Mouse (Mus musculus) liver, postnatal 0 days (tissue): ENCODE measurements around the gene Snrpd2. TPM values are rescaled to one million over a fixed set of nuclear protein-coding genes. Genes with fewer than 3 reads are reported as not detected.

ENCODE experiments used
- ATAC-seq: fragments of 200-750 bp; cut with Nextera tagmentation; 2 replicates; pipeline ENCODE4 v1.8.0; 2017; ENCODE audit warnings: mild to moderate bottlenecking, moderate library complexity
- DNase-seq: peaks from one replicate; pipeline ENCODE4 v3.0.0-alpha.2; 2016
- H3K27ac ChIP-seq: fragments of 300-500 bp; sonication (generic); 2 replicates; pipeline ENCODE4 v1.5.1; 2014; ENCODE audit warnings: antibody characterized with exemption, moderate library complexity, mild to moderate bottlenecking, low read depth
- H3K27me3 ChIP-seq: fragments of 300-500 bp; sonication (generic); 2 replicates; pipeline ENCODE4 v1.6.1; 2014; ENCODE audit warnings: low read length, control low read depth, mixed read lengths; ENCODE audit not compliant: insufficient read depth
- H3K36me3 ChIP-seq: fragments of 300-500 bp; sonication (generic); replicated peaks from 2 replicates; pipeline ENCODE4 v1.6.1; 2014; ENCODE audit warnings: mild to moderate bottlenecking, control low read depth, low read length, moderate library complexity, mixed read lengths; ENCODE audit not compliant: insufficient read depth
- H3K4me1 ChIP-seq: fragments of 300-500 bp; sonication (generic); 2 replicates; pipeline ENCODE4 v1.6.1; 2014; ENCODE audit warnings: antibody characterized with exemption, mild to moderate bottlenecking, control low read depth; ENCODE audit not compliant: insufficient read depth
- H3K4me2 ChIP-seq: fragments of 300-500 bp; sonication (generic); 2 replicates; pipeline ENCODE4 v1.6.1; 2014; ENCODE audit warnings: low read depth, mild to moderate bottlenecking, low read length, moderate library complexity, mixed read lengths
- H3K4me3 ChIP-seq: fragments of 300-500 bp; sonication (generic); 2 replicates; pipeline ENCODE4 v1.5.1; 2014; ENCODE audit warnings: low read depth, low read length
- H3K9ac ChIP-seq: fragments of 300-500 bp; sonication (generic); replicated peaks from 2 replicates; pipeline ENCODE4 v1.6.1; 2014; ENCODE audit warnings: mild to moderate bottlenecking, moderate library complexity
- H3K9me3 ChIP-seq: fragments of 300-500 bp; sonication (generic); 2 replicates; pipeline ENCODE4 v1.6.1; 2016; ENCODE audit warnings: mild to moderate bottlenecking, control low read depth, low read length, mixed read lengths
- CTCF ChIP-seq: sonication (generic); IDR thresholded peaks from 2 replicates; pipeline ENCODE4 v1.5.1; 2016; ENCODE audit warnings: antibody characterized with exemption, low read depth
- EP300 ChIP-seq: IDR thresholded peaks from 2 replicates; pipeline ENCODE4 v1.6.1; 2016; ENCODE audit warnings: antibody characterized with exemption, low read depth, mild to moderate bottlenecking
- WGBS: fragments of 180-500 bp; shearing (Covaris S2); extraction: QIAGEN DNeasy Blood & Tissue Kit; methylation state at CpG from one replicate; pipeline ENCODE4 v1.1.7; 2014; ENCODE audit not compliant: insufficient replicate concordance; 5-methylcytosine and 5-hydroxymethylcytosine counted together
- polyA plus RNA-seq: library from polyadenylated mRNA; unstranded; fragments of >200 nt; fragmentation: Nextera tagmentation; extraction: Ambion mirVana; gene quantifications from 2 replicates; pipeline ENCODE4 v1.2.1, GENCODE M21; 2015

Snrpd2 gene
- polyA plus RNA-seq, 1 experiment from 2014 or later, result 41.0 TPM

DNA sequence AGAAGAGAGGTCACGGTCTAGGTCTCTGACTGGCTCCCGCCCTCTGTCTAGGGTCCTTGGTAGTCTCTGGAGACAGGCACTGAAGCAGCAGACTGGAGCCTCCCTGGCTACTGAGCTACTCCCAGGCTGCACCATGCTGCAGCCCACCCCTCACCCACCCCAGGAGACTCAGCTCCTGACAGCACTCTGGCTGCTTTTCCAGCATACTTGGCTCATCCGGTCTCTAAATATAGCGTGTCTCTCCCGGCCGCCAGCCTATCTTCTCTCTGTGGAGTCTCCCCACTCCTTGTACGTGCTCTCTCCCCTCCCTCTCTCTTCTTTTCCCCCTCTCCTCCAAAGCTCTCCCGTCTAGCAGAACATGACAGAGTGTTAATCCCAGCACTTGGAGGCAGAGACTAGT is 20.6 kb downstream of the Snrpd2 start:
- H3K27ac ChIP-seq, result no peak overlapping the region
- no peak overlapping the region for H3K9ac ChIP-seq
- H3K4me3 ChIP-seq, result no peak overlapping the region
- DNase-seq (no peak), ATAC-seq (no peak)
- peaks cover 10% of the 10 kb centered on the region for H3K4me1 ChIP-seq
- TF ChIP-seq CTCF (no peak), EP300 (no peak)
- H3K36me3 ChIP-seq, result no peaks in the 10 kb centered on the region
- WGBS, result 44% methylated on average over 8 of the region's 8 CpGs
- peaks cover 3% of the 10 kb centered on the region; the same call in 1 of the 2 replicates for H3K9me3 ChIP-seq
- H3K27me3 ChIP-seq, result peaks cover 3% of the 10 kb centered on the region; the same call in 1 of the 2 replicates
- no peak overlapping the region for H3K4me2 ChIP-seq

DNA sequence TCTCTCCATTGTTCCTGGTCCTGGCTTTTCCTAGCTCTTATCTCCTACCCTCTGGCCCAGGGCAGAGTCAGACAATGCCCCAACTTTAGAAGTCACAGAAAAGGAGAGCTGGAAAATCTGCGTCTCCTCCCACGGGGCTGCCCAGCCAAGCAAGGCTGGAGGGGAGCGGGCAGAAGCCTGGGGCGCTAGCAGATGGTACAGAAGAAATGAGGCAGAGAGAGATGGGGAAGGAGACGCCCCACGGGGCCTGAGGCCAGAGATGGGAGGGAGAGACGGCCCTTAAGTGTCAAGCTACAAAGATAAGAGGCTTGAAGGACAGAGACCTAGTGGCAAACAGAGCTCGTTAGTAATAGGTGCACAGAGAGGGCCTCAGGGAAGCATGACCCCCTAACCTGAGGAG is 22.3 kb downstream of the Snrpd2 start:
- no peak overlapping the region for H3K27ac ChIP-seq
- peaks cover 3% of the 10 kb centered on the region; the same call in 1 of the 2 replicates for H3K4me1 ChIP-seq
- DNase-seq (no peak), ATAC-seq (no peak)
- WGBS, result 26% methylated on average over 8 of the region's 8 CpGs
- no peak for TF ChIP-seq EP300
- no peak for TF ChIP-seq CTCF
- H3K9me3 ChIP-seq, result peaks cover 3% of the 10 kb centered on the region; the same call in 1 of the 2 replicates
- H3K4me2 ChIP-seq, result no peak overlapping the region
- no peak overlapping the region for H3K9ac ChIP-seq
- H3K36me3 ChIP-seq, result no peaks in the 10 kb centered on the region
- H3K27me3 ChIP-seq, result peaks cover 18% of the 10 kb centered on the region
- H3K4me3 ChIP-seq, result no peak overlapping the region

DNA sequence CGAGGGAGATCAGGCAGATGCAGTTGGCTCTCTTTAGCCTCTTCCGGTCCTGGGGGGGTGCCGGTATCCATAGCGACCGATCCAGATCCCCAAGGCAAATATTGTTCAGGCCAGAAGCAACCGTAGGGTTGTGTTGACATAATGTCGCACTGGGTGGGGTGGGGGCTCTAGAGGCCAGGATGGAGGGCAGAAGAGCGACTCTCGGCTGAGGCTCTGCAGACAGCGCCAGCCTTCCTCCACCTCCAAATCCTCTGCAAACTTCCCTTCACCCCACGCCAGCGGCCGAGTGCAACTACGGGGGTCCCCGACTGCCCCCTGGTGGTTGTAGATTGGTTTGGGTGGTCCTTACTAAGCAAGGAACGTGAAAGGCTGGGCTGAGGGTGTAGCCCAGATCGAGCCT is 23.4 kb downstream of the Snrpd2 start:
- H3K36me3 ChIP-seq, result no peaks in the 10 kb centered on the region
- peaks cover 3% of the 10 kb centered on the region; the same call in 1 of the 2 replicates for H3K4me1 ChIP-seq
- WGBS, result 6% methylated on average over 17 of the region's 17 CpGs
- H3K9ac ChIP-seq, result no peak overlapping the region
- no peak overlapping the region for H3K27ac ChIP-seq
- peaks cover 29% of the 10 kb centered on the region for H3K27me3 ChIP-seq
- no peaks in the 10 kb centered on the region for H3K9me3 ChIP-seq
- peak; percentile 31; the same call in 1 of the 2 replicates for ATAC-seq
- no peak overlapping the region for H3K4me3 ChIP-seq
- TF ChIP-seq CTCF, result peak; percentile 81
- TF ChIP-seq EP300, result no peak
- peak; percentile 83 for DNase-seq
- H3K4me2 ChIP-seq, result peak overlapping the region; percentile 44

DNA sequence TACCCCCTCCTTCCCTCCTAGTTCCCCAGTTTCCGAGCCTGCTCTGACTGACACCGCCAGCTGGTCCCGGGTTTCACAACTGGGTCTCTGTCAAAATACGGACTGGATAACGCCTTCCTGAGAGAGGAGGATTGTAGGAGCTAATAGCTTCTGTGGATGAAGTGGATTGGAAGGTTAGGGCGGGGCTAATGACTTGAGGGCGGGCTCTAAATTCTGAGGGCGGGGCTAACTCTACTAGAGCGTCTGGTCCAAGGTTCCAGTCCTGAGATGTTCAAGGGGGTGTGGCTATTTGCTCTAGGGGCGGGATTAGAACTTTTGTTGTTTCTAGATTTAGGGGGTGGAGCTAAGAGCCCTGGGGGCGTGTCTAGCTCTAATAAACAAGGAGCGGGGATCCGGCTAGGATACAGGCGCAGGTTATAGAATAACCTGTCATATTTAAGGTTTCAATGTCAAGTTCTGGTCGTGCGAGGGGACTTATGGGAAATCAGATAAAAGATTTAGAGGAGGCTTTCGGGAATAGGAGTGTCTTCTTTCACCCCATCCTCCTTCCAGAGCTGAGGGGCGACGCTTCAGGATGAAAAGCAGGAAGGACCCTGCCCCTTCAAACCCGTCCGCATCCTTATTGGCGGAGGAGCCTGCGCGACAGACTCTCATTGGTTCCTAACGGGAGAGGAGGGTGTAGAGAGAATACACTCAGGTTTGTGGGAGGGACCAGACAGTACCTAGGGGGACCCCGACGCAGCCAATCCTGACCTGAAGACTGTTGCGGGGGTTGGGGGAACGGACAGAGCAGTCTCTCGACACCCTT is 26.4 kb downstream of the Snrpd2 start, which contains the start of gene Eml2:
Eml2 (plus strand) TSS at position 714 of the 808 bp plus-strand sequence.
- peak; percentile 49 for DNase-seq
- 3% methylated on average over 30 of the region's 30 CpGs for WGBS
- Histone ChIP-seq H3K4me1 (peaks cover 18% of the 10 kb centered on the region), H3K27ac (no peak within 1 kb of the TSS), H3K4me2 (no peak within 1 kb of the TSS), H3K9ac (no peak within 1 kb of the TSS), H3K4me3 (no peak within 1 kb of the TSS), H3K9me3 (no peaks in the 10 kb centered on the region), H3K27me3 (peaks cover 51% of the 10 kb centered on the region), H3K36me3 (no peaks in the 10 kb centered on the region)
- TF ChIP-seq EP300 (no peak), CTCF (no peak)
- peak; percentile 38; the same call in 1 of the 2 replicates for ATAC-seq

DNA sequence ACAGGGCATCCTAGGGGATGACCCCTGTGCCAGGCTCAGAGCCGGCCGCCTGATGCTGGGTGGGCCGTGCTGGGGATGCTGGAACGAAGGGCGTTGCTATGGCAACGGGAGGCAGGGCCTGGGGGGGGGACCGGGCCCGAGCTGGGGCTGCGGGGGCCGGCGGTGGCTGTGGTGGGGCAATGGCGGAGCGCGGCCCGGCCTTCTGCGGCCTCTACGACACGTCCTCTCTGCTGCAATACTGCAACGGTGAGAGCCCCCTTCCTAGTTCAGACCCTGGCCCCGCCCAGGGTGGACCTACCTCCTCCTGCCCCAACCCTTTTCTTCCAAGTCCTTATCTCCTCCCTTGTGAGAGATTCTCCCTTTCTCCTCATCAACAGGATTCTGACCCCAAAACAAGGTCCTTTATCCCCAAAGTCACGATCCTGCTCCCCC is 27.0 kb downstream of the Snrpd2 start:
- peaks cover 24% of the 10 kb centered on the region for H3K4me1 ChIP-seq
- no peaks in the 10 kb centered on the region for H3K36me3 ChIP-seq
- H3K4me2 ChIP-seq, result no peak overlapping the region
- H3K9ac ChIP-seq, result no peak overlapping the region
- peaks cover 51% of the 10 kb centered on the region for H3K27me3 ChIP-seq
- H3K9me3 ChIP-seq, result no peaks in the 10 kb centered on the region
- DNase-seq (no peak), ATAC-seq (no peak)
- no peak overlapping the region for H3K27ac ChIP-seq
- H3K4me3 ChIP-seq, result no peak overlapping the region
- no peak for TF ChIP-seq EP300
- WGBS, result 5% methylated on average over 18 of the region's 21 CpGs

DNA sequence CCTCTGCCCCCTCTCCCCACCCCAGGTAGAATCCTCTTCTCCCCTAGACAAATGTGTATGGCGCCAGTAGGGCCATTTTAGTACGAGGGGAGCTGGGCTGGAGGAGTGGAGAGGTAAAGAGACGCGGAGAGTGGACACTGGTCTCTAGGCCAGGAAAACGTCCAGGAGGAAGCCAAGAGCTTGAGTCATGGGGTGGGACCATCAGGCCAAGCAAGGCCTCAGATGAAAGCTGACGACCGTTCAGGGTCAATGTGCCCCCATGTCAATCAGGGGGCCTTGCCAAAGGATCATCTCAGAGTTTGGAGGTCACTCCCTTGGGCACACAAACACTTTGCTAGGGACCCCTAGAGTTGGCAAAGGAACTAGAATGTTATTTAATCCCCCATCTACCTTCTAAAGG is 27.7 kb downstream of the Snrpd2 start:
- Histone ChIP-seq H3K9ac (no peak overlapping the region), H3K4me1 (peaks cover 31% of the 10 kb centered on the region), H3K27me3 (peaks cover 51% of the 10 kb centered on the region), H3K4me3 (no peak overlapping the region), H3K9me3 (no peaks in the 10 kb centered on the region), H3K4me2 (no peak overlapping the region), H3K27ac (no peak overlapping the region), H3K36me3 (no peaks in the 10 kb centered on the region)
- TF ChIP-seq CTCF (no peak), EP300 (no peak)
- 73% methylated on average over 7 of the region's 7 CpGs for WGBS
- ATAC-seq (no peak), DNase-seq (no peak)
